Mouse (Mus musculus) CD4-positive, CD25-positive, alpha-beta regulatory T cell, adult 2 months (primary cell): ENCODE data around the gene March4.

Experiments used
- DNase-seq: peaks from one replicate; pipeline ENCODE4 v3.0.0-alpha.2; 2012; ENCODE audit warnings: low read depth, low spot score

March4 gene

GRCm38 (mm10) chr1:72449752-72450151 lies 87.0 kb downstream of the March4 start:
- no peak for DNase-seq

GRCm38 (mm10) chr1:72442747-72443146 lies 94.0 kb downstream of the March4 start:
- DNase-seq, result no peak

- DNase-seq, result no peak
Observed at GRCm38 (mm10) chr1:72439146-72439545, 97.6 kb downstream of the March4 start.

- no peak for DNase-seq
Observed at GRCm38 (mm10) chr1:72436967-72437366, 99.8 kb downstream of the March4 start.

GRCm38 (mm10) chr1:72434510-72434909 lies 102.2 kb downstream of the March4 start:
- DNase-seq, result no peak

GRCm38 (mm10) chr1:72432579-72432978 lies 104.2 kb downstream of the March4 start:
- no peak for DNase-seq

- DNase-seq, result no peak
Observed at GRCm38 (mm10) chr1:72429107-72429807, 107.5 kb downstream of the March4 start.

- no peak for DNase-seq
Observed at GRCm38 (mm10) chr1:72428526-72428925, 108.2 kb downstream of the March4 start.

GRCm38 (mm10) chr1:72426456-72426855 lies 110.3 kb downstream of the March4 start:
- no peak for DNase-seq

GRCm38 (mm10) chr1:72422121-72422520 lies 114.6 kb downstream of the March4 start:
- no peak for DNase-seq

GRCm38 (mm10) chr1:72420220-72420619 lies 116.5 kb downstream of the March4 start:
- no peak for DNase-seq

GRCm38 (mm10) chr1:72418744-72419655 lies 117.7 kb downstream of the March4 start:
- DNase-seq, result no peak

GRCm38 (mm10) chr1:72414561-72415253 lies 122.0 kb downstream of the March4 start:
- no peak for DNase-seq

- no peak for DNase-seq
Observed at GRCm38 (mm10) chr1:72414133-72414532, 122.6 kb downstream of the March4 start.

GRCm38 (mm10) chr1:72413205-72413604 lies 123.5 kb downstream of the March4 start:
- DNase-seq, result no peak

GRCm38 (mm10) chr1:72411108-72411507 lies 125.6 kb downstream of the March4 start:
- no peak for DNase-seq

- DNase-seq, result no peak
Observed at GRCm38 (mm10) chr1:72409936-72410335, 126.8 kb downstream of the March4 start.

- no peak for DNase-seq
Observed at GRCm38 (mm10) chr1:72406505-72407079, 130.1 kb downstream of the March4 start.

- no peak for DNase-seq
Observed at GRCm38 (mm10) chr1:72401331-72402069, 135.2 kb downstream of the March4 start.

GRCm38 (mm10) chr1:72400616-72401015 lies 136.1 kb downstream of the March4 start:
- no peak for DNase-seq
